Mouse (Mus musculus): ENCODE data around the gene Rph3al. TPM values are rescaled to one million over a fixed set of nuclear protein-coding genes. Genes with fewer than 3 reads are reported as not detected.

Gene Rph3al
- total RNA-seq, 1 experiment from 2014 or later: 19.4 TPM

GRCm38 (mm10) chr11:75904982-75905381, 33.2 kb downstream of the Rph3al start:
- DNase-seq: no peak

GRCm38 (mm10) chr11:75904501-75904900, 33.7 kb downstream of the Rph3al start:
- no peak for DNase-seq

GRCm38 (mm10) chr11:75903486-75903885, 34.7 kb downstream of the Rph3al start:
- peak; percentile 57 for DNase-seq

- no peak for DNase-seq
Measured at GRCm38 (mm10) chr11:75901339-75901738, 36.9 kb downstream of the Rph3al start.

- DNase-seq: no peak
Measured at GRCm38 (mm10) chr11:75899676-75900075, 38.6 kb downstream of the Rph3al start.

GRCm38 (mm10) chr11:75898532-75898931, 39.7 kb downstream of the Rph3al start:
- DNase-seq: no peak

- DNase-seq: no peak
Measured at GRCm38 (mm10) chr11:75894791-75895420, 43.3 kb downstream of the Rph3al start.

GRCm38 (mm10) chr11:75893956-75894355, 44.3 kb downstream of the Rph3al start:
- DNase-seq: no peak

- DNase-seq: no peak
Measured at GRCm38 (mm10) chr11:75887349-75887748, 50.9 kb downstream of the Rph3al start.

- DNase-seq: no peak
Measured at GRCm38 (mm10) chr11:75881234-75881633, 57.0 kb downstream of the Rph3al start.

GRCm38 (mm10) chr11:75880064-75880463, 58.2 kb downstream of the Rph3al start:
- DNase-seq: peak; percentile 58

- no peak for DNase-seq
Measured at GRCm38 (mm10) chr11:75878460-75878859, 59.8 kb downstream of the Rph3al start.

GRCm38 (mm10) chr11:75876043-75876780, 62.0 kb downstream of the Rph3al start:
- peak; percentile 49 for DNase-seq

GRCm38 (mm10) chr11:75871688-75872087, 66.5 kb downstream of the Rph3al start:
- DNase-seq: no peak

GRCm38 (mm10) chr11:75870947-75871346, 67.3 kb downstream of the Rph3al start:
- no peak for DNase-seq

GRCm38 (mm10) chr11:75870386-75870785, 67.8 kb downstream of the Rph3al start:
- DNase-seq: no peak

GRCm38 (mm10) chr11:75869898-75870297, 68.3 kb downstream of the Rph3al start:
- DNase-seq: no peak

GRCm38 (mm10) chr11:75866861-75867260, 71.4 kb downstream of the Rph3al start:
- no peak for DNase-seq

GRCm38 (mm10) chr11:75865859-75866258, 72.4 kb downstream of the Rph3al start:
- no peak for DNase-seq

GRCm38 (mm10) chr11:75865253-75865619, 73.0 kb downstream of the Rph3al start:
- DNase-seq: no peak

GRCm38 (mm10) chr11:75864529-75865252, 73.5 kb downstream of the Rph3al start:
- DNase-seq: no peak

GRCm38 (mm10) chr11:75862466-75862865, 75.8 kb downstream of the Rph3al start:
- DNase-seq: peak; percentile 35

- no peak for DNase-seq
Measured at GRCm38 (mm10) chr11:75861653-75862052, 76.6 kb downstream of the Rph3al start.
